Mouse (Mus musculus) liver, postnatal 0 days (tissue): Measurements from ENCODE around the gene Grik4. TPM values are rescaled to one million over a fixed set of nuclear protein-coding genes. Genes with fewer than 3 reads are reported as not detected.

ENCODE experiments used
- ATAC-seq: fragments of 200-750 bp; cut with Nextera tagmentation; 2 replicates; pipeline ENCODE4 v1.8.0; 2017; ENCODE audit warnings: mild to moderate bottlenecking, moderate library complexity
- DNase-seq: peaks from one replicate; pipeline ENCODE4 v3.0.0-alpha.2; 2016
- H3K27ac ChIP-seq: fragments of 300-500 bp; sonication (generic); 2 replicates; pipeline ENCODE4 v1.5.1; 2014; ENCODE audit warnings: antibody characterized with exemption, moderate library complexity, mild to moderate bottlenecking, low read depth
- H3K27me3 ChIP-seq: fragments of 300-500 bp; sonication (generic); 2 replicates; pipeline ENCODE4 v1.6.1; 2014; ENCODE audit warnings: low read length, control low read depth, mixed read lengths; ENCODE audit not compliant: insufficient read depth
- H3K36me3 ChIP-seq: fragments of 300-500 bp; sonication (generic); replicated peaks from 2 replicates; pipeline ENCODE4 v1.6.1; 2014; ENCODE audit warnings: mild to moderate bottlenecking, control low read depth, low read length, moderate library complexity, mixed read lengths; ENCODE audit not compliant: insufficient read depth
- H3K4me1 ChIP-seq: fragments of 300-500 bp; sonication (generic); 2 replicates; pipeline ENCODE4 v1.6.1; 2014; ENCODE audit warnings: antibody characterized with exemption, mild to moderate bottlenecking, control low read depth; ENCODE audit not compliant: insufficient read depth
- H3K4me2 ChIP-seq: fragments of 300-500 bp; sonication (generic); 2 replicates; pipeline ENCODE4 v1.6.1; 2014; ENCODE audit warnings: low read depth, mild to moderate bottlenecking, low read length, moderate library complexity, mixed read lengths
- H3K4me3 ChIP-seq: fragments of 300-500 bp; sonication (generic); 2 replicates; pipeline ENCODE4 v1.5.1; 2014; ENCODE audit warnings: low read depth, low read length
- H3K9ac ChIP-seq: fragments of 300-500 bp; sonication (generic); replicated peaks from 2 replicates; pipeline ENCODE4 v1.6.1; 2014; ENCODE audit warnings: mild to moderate bottlenecking, moderate library complexity
- H3K9me3 ChIP-seq: fragments of 300-500 bp; sonication (generic); 2 replicates; pipeline ENCODE4 v1.6.1; 2016; ENCODE audit warnings: mild to moderate bottlenecking, control low read depth, low read length, mixed read lengths
- CTCF ChIP-seq: sonication (generic); IDR thresholded peaks from 2 replicates; pipeline ENCODE4 v1.5.1; 2016; ENCODE audit warnings: antibody characterized with exemption, low read depth
- EP300 ChIP-seq: IDR thresholded peaks from 2 replicates; pipeline ENCODE4 v1.6.1; 2016; ENCODE audit warnings: antibody characterized with exemption, low read depth, mild to moderate bottlenecking
- WGBS: fragments of 180-500 bp; shearing (Covaris S2); extraction: QIAGEN DNeasy Blood & Tissue Kit; methylation state at CpG from one replicate; pipeline ENCODE4 v1.1.7; 2014; ENCODE audit not compliant: insufficient replicate concordance; 5-methylcytosine and 5-hydroxymethylcytosine counted together
- polyA plus RNA-seq: library from polyadenylated mRNA; unstranded; fragments of >200 nt; fragmentation: Nextera tagmentation; extraction: Ambion mirVana; gene quantifications from 2 replicates; pipeline ENCODE4 v1.2.1, GENCODE M21; 2015

Grik4 gene
- polyA plus RNA-seq, 1 experiment from 2014 or later: 0.08 TPM

DNA sequence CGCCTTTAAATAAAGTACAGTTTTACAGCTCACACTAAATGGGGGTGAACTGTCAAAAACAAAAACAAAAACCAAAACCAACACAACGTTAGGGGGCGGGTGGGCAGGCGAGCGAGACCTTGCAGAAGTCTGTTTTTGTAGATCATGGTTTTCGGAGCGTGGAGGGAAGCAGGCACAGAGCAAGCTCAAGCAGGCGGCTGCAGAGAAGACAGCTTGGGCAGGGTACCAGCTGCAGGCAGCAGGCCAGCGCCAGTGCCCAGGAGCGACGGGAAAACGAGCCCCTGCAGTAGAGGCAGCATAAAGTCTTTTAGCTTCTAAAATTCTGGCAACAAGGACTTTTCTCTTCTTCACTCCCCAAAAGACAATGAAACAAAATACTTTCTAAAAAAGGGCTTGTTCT is 20.1 kb upstream of the Grik4 start:
- Histone ChIP-seq H3K4me1 (no peaks in the 10 kb centered on the region), H3K4me2 (no peak overlapping the region), H3K27me3 (no peaks in the 10 kb centered on the region), H3K9ac (no peak overlapping the region), H3K36me3 (peaks cover 27% of the 10 kb centered on the region), H3K4me3 (no peak overlapping the region), H3K9me3 (no peaks in the 10 kb centered on the region), H3K27ac (no peak overlapping the region)
- no peak for TF ChIP-seq CTCF
- WGBS: 91% methylated on average over 12 of the region's 12 CpGs
- no peak for ATAC-seq
- no peak for DNase-seq

DNA sequence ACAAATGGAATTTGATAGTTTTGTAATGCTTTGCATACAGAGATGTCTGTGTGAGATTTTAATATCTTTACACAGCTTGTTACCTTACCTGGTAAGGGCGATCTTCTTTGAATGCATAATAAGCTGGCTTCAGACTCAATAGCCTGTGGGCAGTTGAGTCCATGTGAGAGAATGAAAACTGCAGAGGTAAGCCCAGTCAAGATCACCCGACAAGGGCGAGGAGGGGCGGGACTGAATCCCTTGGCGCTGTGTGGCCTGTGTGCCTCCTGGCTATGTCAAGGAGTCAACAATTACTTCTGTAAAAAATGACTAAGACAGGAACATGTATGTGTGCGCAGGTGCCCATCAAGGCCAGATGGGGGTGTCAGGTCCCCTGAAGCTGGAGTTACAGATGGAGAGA is 18.2 kb upstream of the Grik4 start:
- 91% methylated on average over 6 of the region's 6 CpGs for WGBS

DNA sequence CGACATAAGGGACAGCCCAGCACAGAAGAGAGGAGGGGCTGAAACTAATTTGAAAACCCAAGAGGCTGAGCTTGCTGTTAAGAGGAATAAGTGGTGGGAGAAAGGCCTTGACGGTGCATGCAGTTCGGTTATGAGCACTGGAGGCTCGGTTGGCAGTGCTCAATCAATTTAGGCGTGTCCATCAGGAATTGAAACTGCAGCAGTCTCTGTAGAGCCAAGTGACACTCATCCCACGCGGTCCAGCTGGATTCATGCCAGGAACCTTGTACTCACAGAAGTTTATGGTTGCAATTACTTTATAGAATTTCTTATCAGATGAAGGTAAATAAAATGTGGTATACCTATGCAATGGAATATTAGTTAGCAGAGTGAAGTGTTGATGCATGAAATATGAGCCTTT is 14.1 kb upstream of the Grik4 start:
- ATAC-seq (no peak), DNase-seq (no peak)
- no peaks in the 10 kb centered on the region for H3K36me3 ChIP-seq
- no peaks in the 10 kb centered on the region for H3K27me3 ChIP-seq
- no peak overlapping the region for H3K4me2 ChIP-seq
- H3K4me3 ChIP-seq: no peak overlapping the region
- H3K4me1 ChIP-seq: no peaks in the 10 kb centered on the region
- no peak overlapping the region for H3K9ac ChIP-seq
- no peak overlapping the region for H3K27ac ChIP-seq
- peaks cover 2% of the 10 kb centered on the region; the same call in 1 of the 2 replicates for H3K9me3 ChIP-seq
- 67% methylated on average over 7 of the region's 7 CpGs for WGBS
- no peak for TF ChIP-seq CTCF
- no peak for TF ChIP-seq EP300

More for the DNA sequence above, 18.2 kb upstream of the Grik4 start:
- no peaks in the 10 kb centered on the region for H3K4me1 ChIP-seq
- H3K27ac ChIP-seq: no peak overlapping the region
- H3K4me3 ChIP-seq: no peak overlapping the region
- ATAC-seq: no peak
- no peaks in the 10 kb centered on the region for H3K9me3 ChIP-seq
- H3K36me3 ChIP-seq: peaks cover 11% of the 10 kb centered on the region
- H3K4me2 ChIP-seq: no peak overlapping the region
- H3K9ac ChIP-seq: no peak overlapping the region
- H3K27me3 ChIP-seq: no peaks in the 10 kb centered on the region
- no peak for DNase-seq
- no peak for TF ChIP-seq CTCF
- TF ChIP-seq EP300: no peak

DNA sequence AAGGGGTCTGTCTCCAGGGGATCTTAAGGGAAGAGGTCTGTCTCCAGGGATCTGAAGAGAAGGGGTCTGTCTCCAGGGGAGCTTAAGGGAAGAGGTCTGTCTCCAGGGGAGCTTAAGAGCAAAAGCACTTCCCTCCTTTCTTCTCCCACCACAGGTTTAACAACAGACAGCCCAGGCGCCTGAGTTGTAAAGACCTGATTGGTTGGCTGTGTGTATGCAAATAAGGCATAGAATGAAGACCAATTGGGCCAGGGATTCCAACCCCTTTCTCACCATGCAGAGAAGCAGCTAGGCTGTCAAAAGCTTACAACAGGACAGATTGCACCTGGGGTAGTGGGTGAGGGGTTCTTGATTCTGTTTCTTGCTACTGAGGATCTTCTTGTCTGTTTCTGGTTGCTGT is 4.1 kb upstream of the Grik4 start:
- Histone ChIP-seq H3K4me3 (no peak overlapping the region), H3K9me3 (no peaks in the 10 kb centered on the region), H3K9ac (no peak overlapping the region), H3K36me3 (no peaks in the 10 kb centered on the region), H3K27me3 (peaks cover 18% of the 10 kb centered on the region), H3K4me2 (no peak overlapping the region), H3K4me1 (peaks cover 7% of the 10 kb centered on the region; the same call in 1 of the 2 replicates), H3K27ac (no peak overlapping the region)
- ATAC-seq (no peak), DNase-seq (no peak)
- WGBS: 64% methylated on average over 1 of the region's 1 CpGs
- TF ChIP-seq EP300 (no peak), CTCF (no peak)

DNA sequence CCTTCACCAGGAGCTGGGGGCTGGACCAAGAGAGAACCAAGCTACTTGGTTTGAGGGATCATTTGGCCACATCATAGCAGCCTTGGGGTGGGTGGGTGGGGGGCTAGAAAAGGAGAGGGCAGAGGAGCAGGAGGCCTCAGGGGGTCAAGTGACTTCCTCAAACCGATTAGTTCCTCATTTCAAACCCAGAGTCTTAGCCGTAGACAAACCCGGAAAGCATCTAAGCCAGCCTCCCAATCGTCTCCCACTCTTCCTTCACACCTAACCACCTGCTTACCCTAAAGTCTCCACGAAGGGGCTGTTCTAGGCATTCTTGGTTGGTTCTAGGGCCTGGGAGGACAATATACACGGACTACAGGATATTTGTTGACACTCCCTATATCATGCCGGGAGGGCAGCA is 881 bp upstream of the Grik4 start:
- Histone ChIP-seq H3K36me3 (no peaks in the 10 kb centered on the region), H3K4me3 (no peak overlapping the region), H3K27me3 (peaks cover 45% of the 10 kb centered on the region), H3K9ac (no peak overlapping the region), H3K9me3 (no peaks in the 10 kb centered on the region), H3K27ac (no peak overlapping the region), H3K4me2 (peak overlapping the region; percentile 96), H3K4me1 (peaks cover 7% of the 10 kb centered on the region; the same call in 1 of the 2 replicates)
- DNase-seq (no peak), ATAC-seq (no peak)
- WGBS: 33% methylated on average over 7 of the region's 7 CpGs
- TF ChIP-seq CTCF (no peak), EP300 (no peak)

DNA sequence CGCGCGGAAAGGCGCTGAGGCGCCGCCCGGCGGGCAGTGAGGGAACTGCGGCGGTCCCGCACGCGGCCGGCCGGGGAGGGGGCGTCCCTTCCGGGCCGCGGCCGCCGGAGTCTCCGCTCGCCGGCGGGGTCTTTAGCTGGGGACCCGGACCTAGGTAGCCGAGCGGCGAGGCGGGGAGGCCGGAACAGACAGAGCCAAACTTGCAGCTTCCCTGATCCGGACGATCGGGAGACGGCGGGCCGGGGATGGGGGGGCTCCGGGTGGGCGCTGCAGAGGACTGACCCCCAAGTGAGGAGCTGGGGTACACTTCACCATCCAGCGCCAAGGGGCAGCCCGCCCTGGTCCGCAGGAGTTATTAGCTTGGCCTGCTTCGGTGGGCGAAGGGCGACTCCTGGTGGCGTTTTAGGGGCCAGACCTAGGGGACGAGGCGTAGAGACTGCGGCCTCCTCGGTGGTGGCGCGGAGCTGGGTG is 278 bp upstream of the Grik4 start:
- H3K4me2 ChIP-seq: peak overlapping the region; percentile 96
- WGBS: 2% methylated on average over 50 of the region's 52 CpGs
- H3K36me3 ChIP-seq: no peaks in the 10 kb centered on the region
- peak; percentile 89 for TF ChIP-seq CTCF
- TF ChIP-seq EP300: no peak
- peaks cover 7% of the 10 kb centered on the region; the same call in 1 of the 2 replicates for H3K4me1 ChIP-seq
- H3K27ac ChIP-seq: no peak overlapping the region
- peak overlapping the region; percentile 59 for H3K9ac ChIP-seq
- peak; percentile 91 for ATAC-seq
- H3K4me3 ChIP-seq: peak overlapping the region; percentile 58
- DNase-seq: peak; percentile 85
- H3K27me3 ChIP-seq: peaks cover 50% of the 10 kb centered on the region
- no peaks in the 10 kb centered on the region for H3K9me3 ChIP-seq

DNA sequence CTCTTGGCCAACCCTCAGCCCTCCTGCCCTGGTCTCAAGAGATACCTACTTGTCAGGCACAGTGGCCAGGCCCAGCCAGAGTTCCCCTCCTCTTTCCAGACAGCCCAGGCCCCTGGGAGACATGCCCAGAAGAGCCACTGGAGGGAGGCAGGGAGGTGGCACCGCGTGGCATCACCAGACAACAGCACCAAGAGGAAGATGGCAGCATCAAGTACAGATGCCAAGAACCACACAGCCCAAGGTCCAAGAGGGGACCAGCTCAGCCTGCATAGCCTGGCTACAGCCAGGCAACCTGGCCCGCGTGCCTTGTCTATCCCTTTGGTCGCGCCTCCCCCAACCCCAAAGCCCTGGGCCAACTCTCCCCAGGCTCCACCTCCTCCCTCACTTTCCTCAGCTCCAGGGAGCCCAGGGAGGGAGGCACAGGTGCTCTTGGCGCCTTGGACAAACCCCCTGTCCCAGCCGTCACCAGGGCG is 1.2 kb downstream of the Grik4 start:
- H3K4me1 ChIP-seq: peaks cover 7% of the 10 kb centered on the region; the same call in 1 of the 2 replicates
- no peak overlapping the region for H3K9ac ChIP-seq
- DNase-seq (no peak), ATAC-seq (no peak)
- 11% methylated on average over 9 of the region's 9 CpGs for WGBS
- TF ChIP-seq EP300: no peak
- peak; percentile 11; the same call in 1 of the 2 replicates for TF ChIP-seq CTCF
- H3K36me3 ChIP-seq: no peaks in the 10 kb centered on the region
- no peaks in the 10 kb centered on the region for H3K9me3 ChIP-seq
- no peak overlapping the region for H3K27ac ChIP-seq
- 0 out of 2 replicates have a peak overlapping the region, but pooled peaks have one; percentile 58 for H3K4me3 ChIP-seq
- H3K27me3 ChIP-seq: peaks cover 50% of the 10 kb centered on the region
- H3K4me2 ChIP-seq: no peak overlapping the region
